Mouse (Mus musculus) limb, embryonic 15.5 days (tissue): ENCODE data around the gene Bzw2. TPM values are rescaled to one million over a fixed set of nuclear protein-coding genes. Genes with fewer than 3 reads are reported as not detected.

Source experiments
- ATAC-seq: fragments of 200-750 bp; cut with Nextera tagmentation; 2 replicates; pipeline ENCODE4 v1.8.0; 2017; ENCODE audit warnings: low read depth, moderate TSS enrichment; ENCODE audit not compliant: insufficient number of reproducible peaks, low FRiP score, low TSS enrichment
- H3K27ac ChIP-seq: fragments of 300-500 bp; sonication (generic); 2 replicates; pipeline ENCODE4 v1.5.1; 2015; ENCODE audit warnings: moderate library complexity, mild to moderate bottlenecking, inconsistent platforms
- H3K27me3 ChIP-seq: fragments of 300-500 bp; sonication (generic); 2 replicates; pipeline ENCODE4 v1.6.1; 2015; ENCODE audit warnings: inconsistent platforms
- H3K36me3 ChIP-seq: fragments of 300-500 bp; sonication (generic); 2 replicates; pipeline ENCODE4 v1.6.1; 2015; ENCODE audit warnings: inconsistent platforms
- H3K4me1 ChIP-seq: fragments of 300-500 bp; sonication (generic); 2 replicates; pipeline ENCODE4 v1.6.1; 2015; ENCODE audit warnings: inconsistent platforms
- H3K4me2 ChIP-seq: fragments of 300-500 bp; sonication (generic); 2 replicates; pipeline ENCODE4 v1.6.1; 2015; ENCODE audit warnings: mild to moderate bottlenecking, inconsistent platforms
- H3K4me3 ChIP-seq: fragments of 300-500 bp; sonication (generic); 2 replicates; pipeline ENCODE4 v1.5.1; 2015; ENCODE audit warnings: mild to moderate bottlenecking, inconsistent platforms
- H3K9ac ChIP-seq: fragments of 300-500 bp; sonication (generic); 2 replicates; pipeline ENCODE4 v1.6.1; 2015; ENCODE audit warnings: inconsistent platforms
- H3K9me3 ChIP-seq: fragments of 300-500 bp; sonication (generic); 2 replicates; pipeline ENCODE4 v1.6.1; 2016; ENCODE audit warnings: inconsistent platforms
- WGBS: fragments of 180-500 bp; shearing (Covaris S2); methylation state at CpG from one replicate; pipeline ENCODE4 v1.1.7; 2015; 5-methylcytosine and 5-hydroxymethylcytosine counted together
- polyA plus RNA-seq: library from polyadenylated mRNA; unstranded; fragments of >200 nt; fragmentation: Nextera tagmentation; extraction: Ambion mirVana; gene quantifications from 2 replicates; pipeline ENCODE4 v1.2.1, GENCODE M21; 2015

Bzw2 gene
- polyA plus RNA-seq, 1 experiment from 2014 or later, result 177 TPM

- no peaks in the 10 kb centered on the region for H3K4me1 ChIP-seq
- ATAC-seq, result no peak
- H3K4me2 ChIP-seq, result no peak overlapping the region
- WGBS, result 83% methylated on average over 7 of the region's 7 CpGs
- no peaks in the 10 kb centered on the region for H3K27me3 ChIP-seq
- no peaks in the 10 kb centered on the region for H3K9me3 ChIP-seq
- no peak overlapping the region for H3K27ac ChIP-seq
- H3K9ac ChIP-seq, result no peak overlapping the region
- peaks cover 37% of the 10 kb centered on the region for H3K36me3 ChIP-seq
- no peak overlapping the region for H3K4me3 ChIP-seq
Measured at GRCm38 (mm10) chr12:36095371-36095880, 62.5 kb downstream of the Bzw2 start.

- ATAC-seq, result no peak
- 80% methylated on average over 8 of the region's 8 CpGs for WGBS
- peaks cover 30% of the 10 kb centered on the region for H3K36me3 ChIP-seq
Measured at GRCm38 (mm10) chr12:36093081-36093670, 64.7 kb downstream of the Bzw2 start.

GRCm38 (mm10) chr12:36091964-36092363 lies 65.9 kb downstream of the Bzw2 start:
- no peak for ATAC-seq
- H3K4me3 ChIP-seq, result no peak overlapping the region
- H3K4me2 ChIP-seq, result no peak overlapping the region
- H3K27me3 ChIP-seq, result no peaks in the 10 kb centered on the region
- 91% methylated on average over 10 of the region's 10 CpGs for WGBS
- H3K9ac ChIP-seq, result no peak overlapping the region
- H3K4me1 ChIP-seq, result no peaks in the 10 kb centered on the region
- H3K27ac ChIP-seq, result no peak overlapping the region
- no peaks in the 10 kb centered on the region for H3K9me3 ChIP-seq
- H3K36me3 ChIP-seq, result peaks cover 28% of the 10 kb centered on the region

More at GRCm38 (mm10) chr12:36093081-36093670, 64.7 kb downstream of the Bzw2 start:
- Histone ChIP-seq H3K27me3 (no peaks in the 10 kb centered on the region), H3K4me3 (no peak overlapping the region), H3K4me2 (no peak overlapping the region), H3K4me1 (no peaks in the 10 kb centered on the region), H3K9me3 (no peaks in the 10 kb centered on the region), H3K9ac (no peak overlapping the region), H3K27ac (no peak overlapping the region)

GRCm38 (mm10) chr12:36089221-36089620 lies 68.7 kb downstream of the Bzw2 start:
- H3K27ac ChIP-seq, result no peak overlapping the region
- H3K27me3 ChIP-seq, result no peaks in the 10 kb centered on the region
- no peaks in the 10 kb centered on the region for H3K9me3 ChIP-seq
- H3K4me3 ChIP-seq, result no peak overlapping the region
- peaks cover 26% of the 10 kb centered on the region for H3K36me3 ChIP-seq
- ATAC-seq, result no peak
- WGBS, result 65% methylated on average over 6 of the region's 6 CpGs
- no peaks in the 10 kb centered on the region for H3K4me1 ChIP-seq
- H3K9ac ChIP-seq, result no peak overlapping the region
- H3K4me2 ChIP-seq, result no peak overlapping the region

- ATAC-seq, result no peak
- H3K4me2 ChIP-seq, result no peak overlapping the region
- H3K4me1 ChIP-seq, result no peaks in the 10 kb centered on the region
- no peaks in the 10 kb centered on the region for H3K27me3 ChIP-seq
- no peaks in the 10 kb centered on the region for H3K9me3 ChIP-seq
- H3K4me3 ChIP-seq, result no peak overlapping the region
- WGBS, result 88% methylated on average over 1 of the region's 1 CpGs
- no peak overlapping the region for H3K9ac ChIP-seq
- H3K27ac ChIP-seq, result no peak overlapping the region
- H3K36me3 ChIP-seq, result peaks cover 26% of the 10 kb centered on the region
Measured at GRCm38 (mm10) chr12:36088804-36089203, 69.1 kb downstream of the Bzw2 start.

GRCm38 (mm10) chr12:36085380-36085779 lies 72.5 kb downstream of the Bzw2 start:
- H3K36me3 ChIP-seq, result no peaks in the 10 kb centered on the region
- no peak overlapping the region for H3K9ac ChIP-seq
- 52% methylated on average over 2 of the region's 2 CpGs for WGBS

GRCm38 (mm10) chr12:36078101-36078899 lies 79.6 kb downstream of the Bzw2 start:
- Histone ChIP-seq H3K9ac (no peak overlapping the region), H3K36me3 (no peaks in the 10 kb centered on the region)
- WGBS, result 63% methylated on average over 4 of the region's 4 CpGs

More at GRCm38 (mm10) chr12:36085380-36085779, 72.5 kb downstream of the Bzw2 start:
- Histone ChIP-seq H3K4me2 (no peak overlapping the region), H3K4me1 (no peaks in the 10 kb centered on the region), H3K27me3 (no peaks in the 10 kb centered on the region), H3K4me3 (no peak overlapping the region), H3K27ac (no peak overlapping the region), H3K9me3 (no peaks in the 10 kb centered on the region)
- no peak for ATAC-seq

GRCm38 (mm10) chr12:36072860-36073259 lies 85.0 kb downstream of the Bzw2 start:
- Histone ChIP-seq H3K9me3 (no peaks in the 10 kb centered on the region), H3K9ac (no peak overlapping the region), H3K27me3 (no peaks in the 10 kb centered on the region), H3K4me1 (no peaks in the 10 kb centered on the region), H3K36me3 (no peaks in the 10 kb centered on the region), H3K4me3 (no peak overlapping the region), H3K4me2 (no peak overlapping the region), H3K27ac (no peak overlapping the region)
- 19% methylated on average over 5 of the region's 5 CpGs for WGBS
- no peak for ATAC-seq

More at GRCm38 (mm10) chr12:36078101-36078899, 79.6 kb downstream of the Bzw2 start:
- Histone ChIP-seq H3K27ac (no peak overlapping the region), H3K4me2 (no peak overlapping the region), H3K4me3 (no peak overlapping the region), H3K9me3 (no peaks in the 10 kb centered on the region), H3K4me1 (no peaks in the 10 kb centered on the region), H3K27me3 (no peaks in the 10 kb centered on the region)
- no peak for ATAC-seq

GRCm38 (mm10) chr12:36070231-36070630 lies 87.6 kb downstream of the Bzw2 start:
- Histone ChIP-seq H3K4me2 (no peak overlapping the region), H3K27ac (no peak overlapping the region), H3K27me3 (no peaks in the 10 kb centered on the region), H3K9me3 (no peaks in the 10 kb centered on the region), H3K9ac (no peak overlapping the region), H3K4me3 (no peak overlapping the region), H3K36me3 (no peaks in the 10 kb centered on the region), H3K4me1 (no peaks in the 10 kb centered on the region)
- no peak for ATAC-seq
- 79% methylated on average over 4 of the region's 4 CpGs for WGBS

GRCm38 (mm10) chr12:36067538-36067937 lies 90.3 kb downstream of the Bzw2 start:
- Histone ChIP-seq H3K4me3 (no peak overlapping the region), H3K27me3 (no peaks in the 10 kb centered on the region), H3K4me2 (no peak overlapping the region), H3K9me3 (no peaks in the 10 kb centered on the region), H3K9ac (no peak overlapping the region), H3K4me1 (no peaks in the 10 kb centered on the region), H3K36me3 (no peaks in the 10 kb centered on the region), H3K27ac (no peak overlapping the region)
- ATAC-seq, result no peak
- WGBS, result 94% methylated on average over 2 of the region's 2 CpGs

- no peak overlapping the region for H3K4me2 ChIP-seq
- H3K27ac ChIP-seq, result no peak overlapping the region
- H3K27me3 ChIP-seq, result no peaks in the 10 kb centered on the region
- H3K36me3 ChIP-seq, result no peaks in the 10 kb centered on the region
- H3K9ac ChIP-seq, result no peak overlapping the region
- no peak overlapping the region for H3K4me3 ChIP-seq
- WGBS, result 91% methylated on average over 1 of the region's 1 CpGs
- ATAC-seq, result no peak
- no peaks in the 10 kb centered on the region for H3K9me3 ChIP-seq
- no peaks in the 10 kb centered on the region for H3K4me1 ChIP-seq
Measured at GRCm38 (mm10) chr12:36065911-36066310, 92.0 kb downstream of the Bzw2 start.

GRCm38 (mm10) chr12:36057699-36058098 lies 100.2 kb downstream of the Bzw2 start:
- Histone ChIP-seq H3K9me3 (no peaks in the 10 kb centered on the region), H3K27ac (no peak overlapping the region), H3K9ac (no peak overlapping the region), H3K4me2 (no peak overlapping the region), H3K4me1 (no peaks in the 10 kb centered on the region), H3K36me3 (no peaks in the 10 kb centered on the region), H3K4me3 (no peak overlapping the region), H3K27me3 (no peaks in the 10 kb centered on the region)
- ATAC-seq, result no peak
- WGBS, result 83% methylated on average over 2 of the region's 2 CpGs
